Mouse (Mus musculus): ENCODE measurements around the gene Col25a1.

Col25a1 gene

DNA sequence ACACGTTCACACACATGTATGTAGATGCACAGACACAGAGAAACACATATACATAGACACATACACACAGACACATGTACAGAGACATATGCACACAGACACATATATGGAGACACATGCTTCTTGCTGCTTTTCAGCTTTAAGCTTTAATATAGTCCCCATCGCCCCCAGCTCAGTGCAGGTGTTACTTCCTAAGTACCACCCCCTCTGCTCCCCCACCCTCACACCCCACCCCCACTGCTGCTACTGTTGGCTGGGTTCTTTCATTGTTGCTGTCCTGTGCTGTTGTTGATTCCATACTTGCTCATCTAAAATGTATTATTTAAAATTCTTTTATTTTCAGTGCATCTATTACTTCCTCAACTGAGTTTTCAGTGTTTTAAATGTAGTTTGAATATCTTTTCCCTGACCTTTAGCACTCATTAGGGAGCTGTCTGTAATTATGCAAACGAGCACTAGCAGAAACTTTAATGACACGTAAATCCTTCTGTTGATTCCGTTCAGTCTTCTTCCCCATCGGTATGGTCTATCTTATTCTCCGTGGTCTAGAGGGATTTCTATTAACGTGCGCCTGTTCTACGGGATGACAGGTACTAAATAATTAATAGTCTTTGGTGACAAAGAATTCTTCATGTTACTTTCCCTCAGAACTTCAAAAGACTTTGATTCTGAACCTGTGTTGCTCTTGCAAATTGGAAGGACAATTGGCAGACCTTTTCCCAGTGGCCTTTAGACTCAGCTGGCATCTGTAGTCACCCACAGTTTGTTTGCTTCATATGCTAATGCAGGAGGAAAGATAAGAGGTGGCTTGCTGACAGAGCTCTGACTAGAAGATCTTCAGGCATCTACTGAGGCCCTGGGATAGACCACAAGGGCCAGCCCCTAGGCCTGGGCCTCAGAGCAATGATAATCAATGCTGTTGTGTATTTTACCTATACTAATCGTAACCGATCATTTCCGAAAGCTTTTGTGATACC is 196.0 kb downstream of the Col25a1 start:
- no peak for DNase-seq (ENCODE audit: low spot score in 2 of 2)

DNA sequence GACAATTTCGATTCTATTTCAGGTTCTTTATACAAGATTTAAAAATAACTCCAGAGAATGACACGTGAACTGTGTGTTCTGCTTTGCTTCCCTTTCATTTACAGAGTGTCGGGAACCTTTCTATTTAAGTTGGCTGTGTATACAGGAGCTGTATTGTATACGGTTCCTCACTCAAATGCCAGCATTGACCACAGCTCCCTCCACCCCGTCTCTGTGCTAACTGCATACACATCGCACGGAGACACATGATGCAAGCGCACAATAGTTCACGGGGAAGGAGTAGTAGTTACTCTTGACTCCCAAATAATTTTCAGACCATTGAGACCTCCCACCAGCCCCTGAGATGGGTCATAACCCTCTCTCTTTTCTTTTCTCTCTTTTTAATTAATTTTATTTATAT is 197.6 kb downstream of the Col25a1 start:
- no peak for DNase-seq (ENCODE audit: low spot score in 2 of 2)

DNA sequence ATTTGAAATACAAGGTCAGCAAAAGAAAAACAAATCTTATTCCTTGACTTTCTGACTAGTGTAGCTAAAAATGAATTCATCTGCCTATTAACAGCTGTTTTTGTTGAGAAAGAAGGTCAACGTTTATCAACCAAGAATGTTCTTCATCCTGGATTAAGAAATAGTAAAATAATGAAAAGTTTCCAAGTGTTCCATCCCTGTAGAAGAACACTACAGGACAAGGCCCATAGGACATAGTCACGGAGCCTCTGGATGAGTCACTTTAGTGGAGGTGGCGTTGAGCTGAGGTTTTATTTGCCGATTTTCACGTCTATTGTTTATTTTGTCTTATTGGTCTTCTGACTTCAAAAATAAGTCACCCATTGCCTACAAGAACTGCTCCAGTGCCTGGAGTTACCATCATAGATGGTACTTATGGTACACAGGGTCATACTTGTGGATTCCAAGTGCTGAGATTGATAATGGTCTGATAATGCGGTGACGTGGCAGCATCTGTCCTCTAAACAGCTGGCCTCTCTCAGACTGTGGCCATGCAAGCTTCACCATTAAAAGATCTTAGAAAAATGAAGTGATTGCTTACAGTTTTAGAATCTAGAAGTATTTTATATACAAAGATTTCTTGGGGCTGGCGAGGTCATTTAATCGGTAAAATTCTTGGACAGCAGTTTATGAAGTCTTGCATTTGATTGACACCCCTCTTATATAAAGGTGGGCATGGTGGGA is 198.7 kb downstream of the Col25a1 start:
- DNase-seq (ENCODE audit: low spot score in 2 of 2) = no peak

DNA sequence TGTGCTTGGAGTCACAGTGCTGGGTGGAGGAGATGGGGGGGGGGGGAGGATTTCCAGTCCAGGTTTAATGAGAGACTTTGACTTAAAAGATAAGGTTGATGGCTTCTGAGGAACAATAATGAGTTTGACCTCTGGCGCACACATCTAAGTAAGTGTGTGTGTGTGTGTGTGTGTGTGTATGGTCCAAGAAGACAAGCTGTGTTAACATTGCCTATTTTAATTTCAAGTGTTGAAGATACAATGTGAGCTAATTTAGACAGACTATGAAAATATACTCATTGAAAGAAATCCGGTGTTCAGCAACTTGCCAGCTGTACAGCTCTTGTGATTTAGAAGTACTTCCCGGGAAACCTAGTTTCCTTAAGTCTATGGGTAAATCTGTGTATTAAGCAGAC is 199.3 kb downstream of the Col25a1 start:
- no peak for DNase-seq (ENCODE audit: low spot score in 2 of 2)

DNA sequence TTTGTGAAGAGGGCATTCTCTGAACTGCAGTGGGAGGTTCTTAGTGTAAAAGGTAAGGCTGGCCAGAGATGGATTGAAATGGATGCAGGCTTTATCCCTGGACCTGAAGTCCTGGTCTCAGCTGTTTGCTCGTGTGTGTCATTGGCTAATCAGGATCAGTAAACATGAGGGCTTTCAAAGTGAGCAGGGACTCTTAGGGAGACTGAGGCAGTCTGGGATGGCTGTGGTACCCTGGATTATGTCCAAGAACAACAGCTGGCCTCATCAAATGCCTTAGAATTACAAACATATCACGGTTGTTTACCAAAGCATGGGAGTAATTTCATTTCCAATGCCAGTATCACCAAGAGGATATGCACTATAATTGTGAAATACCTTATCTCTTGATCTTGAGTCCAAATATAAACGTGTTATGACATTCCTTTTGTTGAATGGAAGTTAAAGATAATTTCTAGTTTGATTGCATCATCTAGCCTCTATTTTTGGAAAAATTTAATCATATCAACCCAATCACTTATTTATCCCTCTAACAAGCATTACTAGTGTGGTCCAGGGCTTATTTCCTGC is 201.1 kb downstream of the Col25a1 start:
- no peak for DNase-seq (ENCODE audit: low spot score in 2 of 2)

DNA sequence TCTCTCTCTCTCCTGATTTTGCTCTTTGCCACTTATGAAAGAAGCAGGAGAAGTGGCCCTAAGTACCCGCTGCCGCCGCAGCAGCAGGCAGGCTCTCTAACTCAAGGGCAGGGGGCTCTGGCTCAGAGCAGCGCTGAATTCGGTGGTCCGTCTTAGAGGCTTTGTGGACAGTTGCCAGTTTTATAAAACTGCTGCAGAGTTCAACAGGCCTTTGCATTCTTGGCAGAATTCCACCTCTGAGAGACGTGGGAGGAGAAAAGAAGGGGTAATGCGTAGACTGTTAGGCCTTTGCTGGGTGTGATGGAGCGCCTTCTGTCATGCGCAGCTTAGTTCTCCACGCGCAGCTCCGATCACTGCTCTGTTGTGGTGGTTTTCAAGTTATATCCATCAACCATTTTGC is 206.6 kb downstream of the Col25a1 start:
- peak; percentile 16 to 45 for DNase-seq (ENCODE audit: low spot score in 2 of 2)

DNA sequence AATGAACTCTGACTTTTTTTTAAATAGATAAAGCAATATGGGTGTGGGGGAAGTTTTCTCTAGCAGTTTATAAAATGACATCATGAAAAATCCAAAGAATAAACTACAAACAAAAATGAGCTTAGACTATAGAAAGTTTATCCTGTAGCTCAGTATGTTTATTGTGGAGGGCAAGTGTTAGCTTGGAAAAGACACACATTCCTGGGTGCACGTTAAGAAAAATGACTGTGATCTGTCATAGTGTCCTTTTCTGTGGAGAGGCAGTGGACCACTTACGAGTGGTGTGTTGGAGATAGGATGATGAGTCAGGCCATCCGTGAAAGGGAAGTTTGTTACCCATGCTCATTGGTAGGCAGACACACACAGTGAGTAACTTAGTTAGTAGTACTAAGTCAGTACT is 207.1 kb downstream of the Col25a1 start:
- no peak for DNase-seq (ENCODE audit: low spot score in 2 of 2)

DNA sequence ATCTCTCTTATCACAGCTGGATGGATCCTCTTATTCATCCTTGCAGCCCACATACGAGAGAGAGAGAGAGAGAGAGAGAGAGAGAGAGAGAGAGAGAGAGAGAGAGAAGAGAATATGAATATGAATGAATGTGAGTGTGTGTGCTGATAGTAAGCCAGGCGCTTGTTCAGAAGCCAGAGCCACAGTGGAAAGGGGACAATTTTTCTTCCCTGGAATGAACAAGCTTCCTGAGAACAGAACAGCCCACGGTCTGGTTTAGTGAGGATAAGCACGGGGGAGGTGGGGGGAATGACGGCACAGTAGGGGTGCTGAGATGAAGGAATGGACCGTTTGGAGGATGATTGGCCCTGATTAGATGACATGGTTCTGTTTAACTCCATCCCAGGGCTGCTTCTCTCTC is 218.9 kb downstream of the Col25a1 start:
- DNase-seq (ENCODE audit: low spot score in 2 of 2) = no peak

DNA sequence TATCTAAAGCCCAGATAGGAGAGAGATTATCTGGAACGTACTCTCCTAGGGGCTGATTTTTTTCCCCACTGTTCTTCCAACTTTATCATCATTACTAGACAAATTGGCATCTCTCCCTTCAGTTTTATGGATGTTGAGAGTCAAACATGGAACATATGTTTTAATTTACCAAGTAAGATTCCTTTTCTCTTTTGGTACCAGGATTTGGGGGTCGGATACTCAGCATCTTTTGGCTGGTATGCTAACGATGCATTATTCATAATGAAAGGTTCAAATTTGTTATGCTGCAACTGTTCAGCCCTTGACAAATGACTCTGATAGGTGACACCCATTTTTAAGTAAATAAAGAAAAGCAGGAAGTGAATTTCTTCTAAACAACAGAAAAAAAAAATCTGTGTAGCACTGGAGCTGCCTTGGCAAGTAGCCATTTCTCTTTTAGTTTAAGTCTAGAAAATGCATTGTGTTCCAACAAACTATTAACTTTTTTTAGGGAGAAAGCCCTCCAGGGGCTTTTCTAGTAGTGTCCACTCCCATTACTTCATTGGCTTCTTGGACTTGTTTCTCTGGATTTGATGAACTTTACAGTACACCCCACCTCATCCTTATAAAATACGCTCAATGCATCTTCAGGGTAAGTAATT is 223.2 kb downstream of the Col25a1 start:
- DNase-seq (ENCODE audit: low spot score in 2 of 2) = no peak

DNA sequence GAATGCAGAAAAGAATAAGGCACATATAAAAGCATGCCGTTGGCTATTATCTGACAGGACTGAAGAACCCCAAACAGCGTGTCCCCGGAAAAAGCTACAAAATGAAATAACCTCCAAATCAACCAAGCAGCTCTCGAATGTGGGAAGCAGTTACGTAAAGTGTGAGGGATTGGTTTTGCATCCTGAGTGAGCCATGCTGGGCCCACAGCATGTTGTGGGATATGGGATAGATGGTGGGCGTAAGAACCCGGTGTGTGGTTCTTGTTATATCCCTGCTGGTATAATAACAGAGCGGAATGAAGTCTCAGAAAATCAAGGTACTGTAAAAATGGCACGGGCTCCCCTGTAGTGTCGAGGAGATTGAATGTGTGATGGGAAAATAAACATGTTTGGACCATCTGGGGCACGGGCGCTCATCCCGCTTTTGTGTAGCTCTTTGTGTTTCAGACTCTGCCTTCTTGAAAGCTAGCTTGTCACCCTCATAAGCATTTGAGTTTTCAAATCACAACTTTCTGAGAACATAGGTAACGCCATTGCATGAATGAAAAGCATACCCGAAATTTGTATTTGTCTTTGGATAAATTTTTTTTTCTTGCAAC is 225.4 kb downstream of the Col25a1 start:
- no peak for DNase-seq (ENCODE audit: low spot score in 2 of 2)

DNA sequence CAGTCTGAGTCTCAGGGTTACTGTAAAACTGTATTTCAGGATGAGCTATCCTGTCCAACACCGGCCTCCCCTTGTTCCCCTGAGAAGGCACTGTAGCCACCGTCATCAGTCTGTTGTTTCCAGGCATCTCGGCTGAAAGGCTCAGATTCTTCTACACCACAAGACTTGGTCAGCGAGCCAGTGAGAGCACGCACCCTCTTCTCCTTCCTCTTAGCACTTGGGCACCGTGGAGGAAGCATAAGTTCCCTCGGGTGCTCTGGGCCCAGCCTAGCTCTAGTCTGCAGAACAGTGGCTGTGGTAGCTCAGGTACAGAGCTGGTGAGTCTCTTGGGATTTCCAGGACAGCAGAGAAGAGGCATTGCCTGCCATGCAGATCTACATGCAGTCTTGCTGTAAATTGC is 229.5 kb downstream of the Col25a1 start:
- no peak for DNase-seq (ENCODE audit: low spot score in 2 of 2)

DNA sequence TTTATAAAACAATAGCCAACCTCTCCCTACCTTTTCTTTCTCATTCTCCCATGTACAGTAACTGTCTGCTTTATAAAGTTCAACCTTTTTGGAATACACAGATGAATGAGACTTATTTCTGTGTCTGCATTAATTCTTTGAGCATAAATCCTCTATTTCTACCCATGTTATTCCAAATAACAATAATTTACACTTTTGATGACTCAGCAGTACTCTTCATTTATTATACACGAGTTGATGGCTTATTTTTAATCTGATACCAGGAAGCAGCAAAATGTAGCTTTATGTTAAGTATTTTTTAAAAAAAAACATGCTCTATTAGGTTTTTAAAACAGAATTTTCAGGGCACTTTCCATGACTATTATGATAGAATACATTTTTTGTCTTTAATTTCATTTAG is 230.6 kb downstream of the Col25a1 start:
- DNase-seq (ENCODE audit: low spot score in 2 of 2) = no peak

DNA sequence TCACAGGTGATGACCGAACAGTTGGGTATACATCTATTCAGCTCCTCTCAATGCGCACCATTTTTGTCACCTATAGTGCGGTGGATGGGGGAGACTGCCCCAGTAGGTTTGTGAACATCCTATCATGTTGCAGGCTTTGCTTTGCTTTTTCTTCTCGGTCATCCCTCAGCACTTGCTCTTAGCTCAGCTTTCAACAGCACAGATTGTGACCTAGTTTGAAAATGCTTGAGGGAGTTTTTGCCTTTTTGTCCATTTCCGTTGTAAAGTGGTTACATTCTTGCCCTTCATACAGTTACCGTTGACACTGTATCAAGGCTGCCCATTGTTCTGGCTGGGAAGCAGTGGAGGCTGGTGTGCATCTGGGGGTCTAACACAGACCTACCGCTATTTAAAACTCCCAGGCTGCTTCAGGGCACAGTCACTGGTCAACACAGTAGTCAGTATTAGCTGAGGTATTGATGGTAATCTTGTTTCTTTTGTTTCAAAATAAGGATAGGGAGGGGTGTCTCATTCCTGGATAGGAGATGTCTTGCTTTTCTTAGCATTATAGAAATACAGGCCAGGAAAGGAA is 231.6 kb downstream of the Col25a1 start:
- no peak for DNase-seq (ENCODE audit: low spot score in 2 of 2)

DNA sequence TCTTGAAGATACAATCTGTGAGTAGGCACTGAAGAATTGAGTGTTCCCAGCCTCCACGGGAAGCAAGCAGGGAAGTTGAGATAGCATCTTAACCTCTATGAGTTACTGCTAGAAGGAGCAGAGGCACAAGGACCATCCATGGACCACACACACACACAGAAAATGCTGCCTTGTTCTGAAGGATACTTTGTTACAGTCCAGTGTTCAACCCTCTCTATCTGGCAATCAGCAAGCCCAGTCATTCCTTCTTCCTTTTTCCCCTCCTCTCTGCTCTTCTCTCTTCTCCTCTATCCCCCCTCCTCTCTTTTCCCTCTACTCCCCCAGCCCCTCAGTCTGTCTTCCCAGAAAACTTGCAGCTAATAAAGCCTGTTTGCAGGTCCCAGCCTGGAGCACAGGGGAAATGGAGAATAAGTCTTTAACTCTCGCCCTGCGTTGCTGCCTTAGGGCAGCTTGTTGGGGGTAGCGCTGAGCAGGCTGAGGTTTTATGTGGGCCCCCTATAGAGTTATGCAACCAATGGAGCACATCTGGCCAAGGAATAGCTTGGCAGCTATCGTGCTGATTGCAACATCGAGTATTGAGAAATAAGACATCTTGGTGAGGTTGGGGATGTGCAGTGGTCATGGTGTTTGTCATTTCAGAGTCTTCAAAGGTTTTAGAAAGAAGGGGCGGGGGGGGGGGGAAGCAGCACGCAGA is 235.8 kb downstream of the Col25a1 start:
- DNase-seq (ENCODE audit: low spot score in 2 of 2) = no peak

DNA sequence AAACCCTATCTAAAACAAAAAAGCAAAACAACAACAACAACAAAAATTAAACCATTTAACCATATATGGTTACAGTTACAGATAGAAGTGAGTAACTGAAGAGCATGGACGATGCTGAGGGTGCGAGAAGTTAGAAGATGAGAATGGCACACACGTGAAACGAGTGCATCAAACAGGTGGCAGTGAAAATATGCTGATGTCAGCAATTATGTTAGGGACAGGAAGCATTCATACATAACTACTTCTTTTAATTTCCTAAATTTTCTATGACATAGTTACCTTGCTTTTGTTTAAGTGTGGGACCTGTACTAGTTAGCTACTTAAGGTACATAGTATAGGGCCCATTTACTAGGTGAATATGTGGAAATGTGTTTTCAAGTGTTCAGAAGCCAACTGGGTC is 237.1 kb downstream of the Col25a1 start:
- DNase-seq (ENCODE audit: low spot score in 2 of 2) = no peak

DNA sequence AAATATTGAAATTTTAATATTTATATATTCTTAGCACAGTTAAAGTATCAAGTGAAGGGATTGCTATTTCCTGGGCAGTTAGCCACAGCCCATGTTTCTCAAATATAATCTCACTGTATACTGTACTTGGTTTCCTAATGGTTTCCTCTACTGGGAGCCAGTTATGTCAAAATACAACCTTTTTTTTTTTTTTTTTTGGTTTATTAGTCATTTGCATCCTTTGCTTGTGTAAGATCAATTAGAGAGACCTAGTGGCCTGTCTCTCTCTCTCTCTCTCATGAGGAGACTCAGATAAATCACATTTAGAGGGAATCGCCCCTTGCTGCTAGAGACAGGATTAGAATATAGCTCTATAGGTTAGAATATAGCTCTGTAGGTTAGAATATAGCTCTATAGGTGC is 237.8 kb downstream of the Col25a1 start:
- no peak for DNase-seq (ENCODE audit: low spot score in 2 of 2)

DNA sequence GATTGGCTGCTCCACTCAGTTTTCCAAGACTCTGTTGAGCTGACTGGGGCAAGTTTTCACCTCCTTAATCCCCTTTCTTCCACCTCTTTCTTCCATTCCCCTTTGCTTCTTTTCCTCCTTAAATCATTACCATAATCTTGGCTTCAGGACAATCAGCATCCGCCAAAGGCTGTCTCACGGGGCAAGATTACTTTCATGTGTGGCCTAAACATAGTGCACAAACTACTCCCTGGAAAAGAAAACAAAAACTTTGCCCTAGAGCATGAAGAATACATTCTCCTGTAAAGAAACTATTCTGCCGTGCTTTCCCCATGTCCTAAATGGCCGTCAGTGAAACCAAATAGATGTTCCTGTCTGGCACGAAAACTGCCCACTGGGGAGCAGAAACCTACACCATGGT is 238.9 kb downstream of the Col25a1 start:
- no peak for DNase-seq (ENCODE audit: low spot score in 2 of 2)

DNA sequence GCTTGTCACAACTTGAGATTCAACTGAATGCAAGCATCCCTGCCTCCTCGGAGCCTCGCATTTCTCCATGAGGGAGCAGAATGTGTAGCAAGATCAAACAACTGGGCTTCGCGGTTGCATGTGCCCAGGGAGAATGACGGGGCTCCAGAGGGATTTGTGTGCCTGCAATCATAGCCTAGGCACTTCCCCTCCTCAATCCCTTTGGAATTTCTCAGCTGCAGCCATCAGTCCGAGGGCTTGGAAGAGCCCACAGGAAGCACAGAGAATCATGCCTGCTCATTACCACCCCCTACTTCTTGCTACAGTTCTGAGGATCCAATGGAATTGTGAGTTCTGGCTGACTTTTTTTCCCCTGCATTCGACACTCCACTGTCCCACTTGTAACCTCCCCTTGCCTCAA is 241.8 kb downstream of the Col25a1 start:
- DNase-seq (ENCODE audit: low spot score in 2 of 2) = no peak

DNA sequence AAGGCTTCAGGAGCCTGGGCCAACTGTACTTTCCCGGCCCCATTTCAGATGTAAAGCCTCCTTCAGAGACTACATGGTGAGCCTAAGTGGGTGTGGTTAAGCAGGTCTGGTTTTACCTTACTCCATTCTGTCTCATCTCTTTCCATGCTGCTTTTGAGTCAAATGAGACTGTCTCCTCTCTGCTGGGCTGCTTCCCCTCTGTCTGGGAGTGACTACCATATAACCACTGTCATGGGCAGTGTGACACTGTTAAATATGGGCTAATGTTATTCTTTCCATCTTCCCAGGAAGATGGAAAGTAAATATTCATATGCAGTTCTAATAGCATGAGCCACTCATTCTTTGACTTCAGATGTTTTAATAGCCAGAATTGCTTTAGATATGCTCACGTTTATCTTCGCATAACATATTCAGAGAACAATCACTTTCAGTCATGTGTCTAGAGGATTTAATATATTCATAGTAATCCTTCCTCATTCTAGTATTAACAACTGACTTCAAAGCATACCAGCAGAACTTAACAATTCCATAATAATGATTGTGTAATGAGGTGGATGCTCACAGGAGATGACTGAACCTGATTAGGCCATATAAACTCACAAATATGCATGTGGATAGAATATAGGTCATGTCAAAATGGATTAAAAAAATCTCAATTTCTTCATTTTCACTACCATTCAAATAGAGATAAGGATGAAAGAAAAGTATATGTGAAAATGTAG is 243.5 kb downstream of the Col25a1 start:
- DNase-seq (ENCODE audit: low spot score in 2 of 2) = no peak

DNA sequence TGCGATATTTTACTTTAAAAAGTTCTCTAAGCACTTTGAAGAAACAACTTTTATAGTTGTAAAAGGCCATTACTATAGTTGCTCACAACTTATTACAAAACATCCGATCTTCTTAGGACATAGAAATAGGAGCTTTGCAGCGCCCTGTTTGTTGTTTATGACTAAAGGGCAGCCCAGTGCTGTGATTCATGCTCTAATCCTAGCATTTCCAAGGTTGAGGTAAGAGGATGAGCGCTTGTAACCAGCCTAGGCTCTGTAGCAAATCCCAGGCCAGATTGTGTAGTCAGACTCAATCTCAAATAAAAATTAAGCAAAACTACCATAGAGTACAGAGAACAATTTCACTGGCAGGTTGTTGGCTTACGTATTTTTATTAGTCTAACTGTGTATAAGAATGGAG is 246.5 kb downstream of the Col25a1 start:
- no peak for DNase-seq (ENCODE audit: low spot score in 2 of 2)
